Mouse (Mus musculus) erythroblast, embryonic 14.5 days (primary cell): ENCODE data around the gene Llcfc1. TPM values are rescaled to one million over a fixed set of nuclear protein-coding genes. Genes with fewer than 3 reads are reported as not detected.

Experiments used
- H3K27me3 ChIP-seq: 2 replicates; pipeline ENCODE4 v1.6.1; 2012; ENCODE audit warnings: inconsistent platforms; ENCODE audit not compliant: control insufficient read depth
- H3K36me3 ChIP-seq: 2 replicates; pipeline ENCODE4 v1.6.1; 2012; ENCODE audit warnings: mild to moderate bottlenecking, inconsistent platforms; ENCODE audit not compliant: control insufficient read depth
- H3K4me1 ChIP-seq: 2 replicates; pipeline ENCODE4 v1.6.1; 2012; ENCODE audit warnings: inconsistent platforms; ENCODE audit not compliant: control insufficient read depth
- H3K4me3 ChIP-seq: replicated peaks from 2 replicates; pipeline ENCODE3; 2012; ENCODE audit warnings: moderate library complexity, mild to moderate bottlenecking, inconsistent platforms
- H3K9me3 ChIP-seq: 2 replicates; pipeline ENCODE4 v1.6.1; 2012; ENCODE audit warnings: low read length, inconsistent platforms, mixed read lengths; ENCODE audit not compliant: control insufficient read depth
- GATA1 ChIP-seq: IDR thresholded peaks from 2 replicates; pipeline ENCODE4 v1.6.1; 2012; ENCODE audit warnings: low read length, inconsistent platforms, mixed read lengths
- TAL1 ChIP-seq: IDR thresholded peaks from 3 replicates; pipeline ENCODE4 v1.6.1; 2012; ENCODE audit warnings: low read length, inconsistent platforms, mixed read lengths
- polyA plus RNA-seq: library from polyadenylated mRNA; stranded (reverse); fragments of >175 nt; gene quantifications from 2 replicates; pipeline ENCODE4 v1.2.3, GENCODE M21; 2012

Gene Llcfc1
- polyA plus RNA-seq, 1 experiment = not detected

- H3K36me3 ChIP-seq = no peaks in the 10 kb centered on the region
- H3K4me1 ChIP-seq = no peaks in the 10 kb centered on the region
- no peak overlapping the region for H3K4me3 ChIP-seq
- no peaks in the 10 kb centered on the region for H3K27me3 ChIP-seq
- TF ChIP-seq GATA1 (no peak), TAL1 (no peak)
- H3K9me3 ChIP-seq = no peaks in the 10 kb centered on the region
These were observed 38.0 kb upstream of the Llcfc1 start for GRCm38 (mm10) chr6:41646220-41646619.

DNA sequence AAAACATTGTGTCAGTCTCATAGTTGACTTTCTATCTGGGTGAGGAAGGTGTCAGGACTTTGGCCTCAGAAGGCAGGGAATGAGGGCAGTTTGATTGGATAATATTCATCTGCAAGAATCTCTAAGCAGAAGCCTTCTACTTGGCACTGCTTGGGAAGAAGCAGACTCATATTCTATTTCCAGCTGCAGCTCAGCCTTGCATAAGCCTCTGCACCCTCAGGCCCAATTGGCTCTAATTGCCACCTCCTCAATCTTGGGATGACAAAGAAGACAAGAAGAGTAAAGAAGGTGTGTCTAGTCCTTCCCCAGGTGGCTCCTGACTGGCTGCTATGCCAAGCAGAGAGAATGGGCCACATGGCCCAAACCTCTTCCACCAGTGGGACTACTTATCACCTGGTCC is 37.6 kb upstream of the Llcfc1 start:
- H3K27me3 ChIP-seq = no peaks in the 10 kb centered on the region
- H3K36me3 ChIP-seq = no peaks in the 10 kb centered on the region
- no peaks in the 10 kb centered on the region for H3K4me1 ChIP-seq
- no peak overlapping the region for H3K4me3 ChIP-seq
- no peak for TF ChIP-seq GATA1
- TF ChIP-seq TAL1 = no peak
- H3K9me3 ChIP-seq = no peaks in the 10 kb centered on the region

GRCm38 (mm10) chr6:41653173-41653572 is 31.1 kb upstream of the Llcfc1 start:
- no peaks in the 10 kb centered on the region; the same call in 1 of the 2 replicates for H3K4me1 ChIP-seq
- no peak overlapping the region for H3K4me3 ChIP-seq
- no peaks in the 10 kb centered on the region for H3K36me3 ChIP-seq
- no peaks in the 10 kb centered on the region for H3K9me3 ChIP-seq
- TF ChIP-seq GATA1 (no peak), TAL1 (no peak)
- no peaks in the 10 kb centered on the region for H3K27me3 ChIP-seq

DNA sequence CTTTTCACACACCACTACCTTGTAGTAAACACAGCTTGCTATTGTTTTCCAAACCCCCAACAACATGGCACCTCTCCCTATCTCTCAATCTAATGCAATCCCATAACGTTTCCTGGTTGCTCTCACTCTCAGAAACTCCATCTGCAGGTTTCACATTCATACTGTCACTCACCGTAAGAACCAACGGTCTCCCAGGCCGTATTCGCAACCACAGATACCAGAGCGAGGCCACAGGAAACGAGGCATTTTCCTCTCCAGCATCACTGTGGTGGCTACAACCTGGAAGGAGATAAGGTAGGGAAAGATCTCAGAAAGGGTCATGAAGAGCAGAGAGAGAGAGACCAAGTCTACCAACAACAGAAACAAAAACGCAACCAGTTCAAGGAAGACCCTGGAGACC is 29.6 kb upstream of the Llcfc1 start:
- no peaks in the 10 kb centered on the region for H3K36me3 ChIP-seq
- TF ChIP-seq TAL1 = no peak
- no peak for TF ChIP-seq GATA1
- H3K27me3 ChIP-seq = no peaks in the 10 kb centered on the region
- no peaks in the 10 kb centered on the region for H3K9me3 ChIP-seq
- no peak overlapping the region for H3K4me3 ChIP-seq
- H3K4me1 ChIP-seq = no peaks in the 10 kb centered on the region; the same call in 1 of the 2 replicates

- no peak overlapping the region for H3K4me3 ChIP-seq
- H3K27me3 ChIP-seq = no peaks in the 10 kb centered on the region
- TF ChIP-seq TAL1 (no peak), GATA1 (no peak)
- H3K9me3 ChIP-seq = no peaks in the 10 kb centered on the region
- no peaks in the 10 kb centered on the region for H3K36me3 ChIP-seq
- no peaks in the 10 kb centered on the region; the same call in 1 of the 2 replicates for H3K4me1 ChIP-seq
These were observed 25.7 kb upstream of the Llcfc1 start for GRCm38 (mm10) chr6:41658487-41658886.

GRCm38 (mm10) chr6:41662320-41662719 is 21.9 kb upstream of the Llcfc1 start:
- Histone ChIP-seq H3K4me3 (no peak overlapping the region), H3K4me1 (no peaks in the 10 kb centered on the region), H3K27me3 (no peaks in the 10 kb centered on the region), H3K36me3 (no peaks in the 10 kb centered on the region), H3K9me3 (no peaks in the 10 kb centered on the region)
- TF ChIP-seq GATA1 = no peak
- TF ChIP-seq TAL1 = no peak

DNA sequence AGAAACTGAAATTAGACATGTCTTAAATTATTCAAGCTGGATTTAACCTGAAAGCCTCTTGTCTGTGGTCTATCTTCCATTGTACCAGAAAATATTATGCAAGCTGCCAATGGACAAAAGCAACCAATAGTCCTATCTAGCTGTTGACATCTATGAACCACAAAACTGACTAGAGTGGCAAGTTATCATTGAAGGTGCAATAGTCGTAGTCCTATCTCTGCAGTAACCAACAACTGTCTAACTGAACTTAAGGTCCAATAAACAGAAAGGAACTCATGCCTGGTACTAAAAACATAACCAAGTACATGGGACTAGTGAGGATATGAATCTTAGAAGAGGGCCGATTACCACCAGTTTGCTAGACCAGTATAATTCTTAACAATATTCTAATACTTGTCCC is 7.7 kb upstream of the Llcfc1 start:
- no peak overlapping the region for H3K4me3 ChIP-seq
- H3K4me1 ChIP-seq = no peaks in the 10 kb centered on the region
- TF ChIP-seq TAL1 (no peak), GATA1 (no peak)
- H3K27me3 ChIP-seq = no peaks in the 10 kb centered on the region
- no peaks in the 10 kb centered on the region for H3K9me3 ChIP-seq
- H3K36me3 ChIP-seq = no peaks in the 10 kb centered on the region

DNA sequence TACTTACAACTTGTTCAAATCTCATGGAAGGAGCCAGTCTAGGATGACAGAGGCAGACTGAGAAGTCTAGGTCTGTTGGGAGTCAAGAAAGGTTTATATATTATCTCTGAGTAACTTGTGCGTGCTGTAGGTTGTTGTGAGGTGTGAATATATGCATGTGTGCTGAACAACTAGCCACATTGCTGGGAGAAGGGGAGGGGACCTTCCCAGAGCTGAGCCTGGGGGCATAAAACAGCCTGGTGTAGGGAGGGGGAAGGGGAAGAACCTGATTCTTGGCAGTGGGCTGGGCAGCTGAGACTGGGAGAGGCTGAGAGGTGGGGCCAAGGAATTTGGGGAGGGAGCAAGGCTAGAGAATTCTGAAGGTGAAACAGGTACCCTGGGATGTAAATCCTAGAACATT is 3.6 kb upstream of the Llcfc1 start, which contains the start of gene Trpv5:
Gene Trpv5, minus strand, starts transcription at position 101 of the 400 bp plus-strand sequence.
- peaks cover 25% of the 10 kb centered on the region for H3K36me3 ChIP-seq
- H3K27me3 ChIP-seq = no peaks in the 10 kb centered on the region
- no peaks in the 10 kb centered on the region for H3K9me3 ChIP-seq
- no peak within 1 kb of the TSS for H3K4me3 ChIP-seq
- TF ChIP-seq TAL1 (no peak), GATA1 (no peak)
- peaks cover 12% of the 10 kb centered on the region for H3K4me1 ChIP-seq

DNA sequence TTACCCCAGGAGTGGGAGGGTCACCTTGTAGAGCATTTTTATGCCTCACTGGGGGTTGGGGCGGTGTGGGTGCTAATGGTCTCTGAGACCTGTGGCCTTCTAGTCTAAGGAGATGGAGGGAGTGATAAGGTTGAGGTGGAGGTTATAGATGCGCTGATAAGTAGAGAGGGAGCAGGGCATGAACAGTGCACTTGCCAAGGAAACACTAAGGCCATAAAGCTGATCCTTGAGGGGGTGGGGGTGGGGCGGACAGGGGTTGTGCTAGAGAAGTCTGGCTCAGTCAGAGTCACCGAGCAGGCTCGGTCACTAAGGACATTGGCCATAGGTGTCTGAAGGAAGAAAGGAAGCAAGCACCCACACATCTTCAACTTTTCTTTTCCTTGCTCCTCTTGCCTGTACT is 2.6 kb upstream of the Llcfc1 start:
- no peak for TF ChIP-seq GATA1
- no peak for TF ChIP-seq TAL1
- Histone ChIP-seq H3K4me3 (no peak overlapping the region), H3K27me3 (no peaks in the 10 kb centered on the region), H3K36me3 (peaks cover 34% of the 10 kb centered on the region), H3K4me1 (peaks cover 21% of the 10 kb centered on the region), H3K9me3 (no peaks in the 10 kb centered on the region)

GRCm38 (mm10) chr6:41684911-41685310 is 680 bp downstream of the Llcfc1 start:
- TF ChIP-seq TAL1 = no peak
- TF ChIP-seq GATA1 = no peak
- peaks cover 66% of the 10 kb centered on the region for H3K36me3 ChIP-seq
- no peaks in the 10 kb centered on the region for H3K9me3 ChIP-seq
- H3K27me3 ChIP-seq = no peaks in the 10 kb centered on the region
- no peak overlapping the region for H3K4me3 ChIP-seq
- peaks cover 51% of the 10 kb centered on the region for H3K4me1 ChIP-seq
